In genomic region chr11:107506260-107506659, GRCm38 (mm10) we compare ENCODE assay signal across 7 mouse cellular contexts. TPM values are rescaled to one million over a fixed set of nuclear protein-coding genes. Genes with fewer than 3 reads are reported as not detected.
DNase-seq lines count a peak whose midpoint lies in the region; ATAC-seq and TF ChIP-seq lines count a peak whose summit lies in the region.

No protein-coding gene starts in this region.

- no peak for ATAC-seq in G1E (ENCODE audit: extremely low read depth, insufficient number of reproducible peaks, low FRiP score, poor library complexity, severe bottlenecking)
- no peak for ATAC-seq in inflammation-experienced regulatory T-cells, adult 6 months

- DNase-seq in kidney, adult 2 months, result peak; percentile 20
- DNase-seq in kidney, adult 11 months, result no peak
- DNase-seq in G1E (ENCODE audit: low spot score), result no peak
- peak; percentile 26 for DNase-seq in c-Kit-positive CD71-positive TER-119-positive erythroid progenitor cells, embryonic 14.5 days (ENCODE audit: low spot score)
- DNase-seq in naive thymus-derived CD4-positive, alpha-beta T cell, adult 2 months (ENCODE audit: low read depth), result peak; percentile 49
- no peak for DNase-seq in urinary bladder, postnatal 10 days (ENCODE audit: low spot score)

- H3K4me1 ChIP-seq in kidney, adult 2 months (ENCODE audit: control insufficient read depth, insufficient read depth, low read length), result no peaks in the 10 kb centered on the region
- H3K4me1 ChIP-seq in G1E (ENCODE audit: insufficient read depth, low read depth, low read length), result peaks cover 10% of the 10 kb centered on the region

- H3K9me3 ChIP-seq in G1E (replicated peaks), result no peaks in the 10 kb centered on the region

- no peak overlapping the region for H3K4me3 ChIP-seq in kidney, adult 2 months (ENCODE audit: insufficient read depth, low read depth, low read length)
- no peak overlapping the region for H3K4me3 ChIP-seq in G1E (ENCODE audit: low read depth, low read length)

- H3K36me3 ChIP-seq in kidney, adult 2 months (ENCODE audit: control insufficient read depth, insufficient read depth, low read length), result no peaks in the 10 kb centered on the region
- H3K36me3 ChIP-seq in G1E (replicated peaks), result peaks cover 16% of the 10 kb centered on the region

- no peak for TF ChIP-seq POLR2A in kidney, adult 2 months (IDR thresholded peaks at IDR 0.05; ENCODE audit: low read depth, low read length)

- no peaks in the 10 kb centered on the region for H3K27me3 ChIP-seq in kidney, adult 2 months (replicated peaks; ENCODE audit: control insufficient read depth, insufficient read depth, low read length)
- peaks cover 18% of the 10 kb centered on the region for H3K27me3 ChIP-seq in G1E (ENCODE audit: insufficient read depth, low read length)

- peak; percentile 52 for TF ChIP-seq CTCF in kidney, adult 2 months (conservative IDR thresholded peaks at IDR 0.05; ENCODE audit: insufficient read depth, insufficient read length, low read depth, low read length)
- TF ChIP-seq CTCF in G1E (IDR thresholded peaks at IDR 0.05; ENCODE audit: low read depth, low read length), result peak; percentile 32; the same call in 1 of the 2 replicates

- 64% methylated on average over 1 of the region's 1 CpGs for WGBS in kidney, adult 2 months

- H3K27ac ChIP-seq in kidney, adult 2 months (ENCODE audit: insufficient read depth, low read depth, low read length), result no peak overlapping the region

RNA-seq across cellular contexts. Expression of gene Psmd12, which starts 27.0 kb away (rescaled TPM):
- polyA plus RNA-seq in kidney, adult 2 months (2012; rRNA removed), result 15.1 and 19.9 TPM in 2 replicates
- total RNA-seq in G1E (2014; fragmentation: Nextera tagmentation) (77.4 and 90.2 TPM in 2 replicates), G1E (2017) (116 and 121 TPM in 2 replicates)
- polyA plus RNA-seq in G1E (2012), result 31.4 and 39.1 TPM in 2 replicates
- 100 to 1,000 TPM; 115 to 161 (median 118) TPM for polyA plus RNA-seq in inflammation-experienced regulatory T-cells, adult 6 months (2017; shearing (Covaris generic))

RNA-seq across cellular contexts. Expression of gene Pitpnc1, which starts 35.8 kb away (rescaled TPM):
- 15.0 and 18.5 TPM in 2 replicates for polyA plus RNA-seq in kidney, adult 2 months (2012; rRNA removed)
- 53.5 and 54.8 TPM in 2 replicates for total RNA-seq in G1E (2014; fragmentation: Nextera tagmentation)
- total RNA-seq in G1E (2017), result 27.9 and 31.5 TPM in 2 replicates
- 9.9 and 10.1 TPM in 2 replicates for polyA plus RNA-seq in G1E (2012)
- polyA plus RNA-seq in inflammation-experienced regulatory T-cells, adult 6 months (2017; shearing (Covaris generic)), result 100 to 1,000 TPM in 2 of 3 experiments, 10 to 100 TPM in 1; 72.1 to 124 (median 106) TPM

RNA-seq across cellular contexts. Expression of gene Helz, which starts 41.5 kb away (rescaled TPM):
- 16.3 and 18.8 TPM in 2 replicates for polyA plus RNA-seq in kidney, adult 2 months (2012; rRNA removed)
- 63.5 and 92.8 TPM in 2 replicates for total RNA-seq in G1E (2014; fragmentation: Nextera tagmentation)
- total RNA-seq in G1E (2017), result 21.7 and 23.8 TPM in 2 replicates
- polyA plus RNA-seq in G1E (2012), result 97.3 and 114 TPM in 2 replicates
- polyA plus RNA-seq in inflammation-experienced regulatory T-cells, adult 6 months (2017; shearing (Covaris generic)), result 10 to 100 TPM; 22.5 to 30.6 (median 22.6) TPM

Comparison
In these comparisons a context has a peak if more than half of its experiments do, and no peak if none do; other contexts are left out.
1. DNase-seq: peak in kidney, adult 2 months (single experiment), c-Kit-positive CD71-positive TER-119-positive erythroid progenitor cells, embryonic 14.5 days (single experiment) and naive thymus-derived CD4-positive, alpha-beta T cell, adult 2 months (single experiment); none in kidney, adult 11 months (single experiment), G1E (single experiment) and urinary bladder, postnatal 10 days (single experiment).